Mouse (Mus musculus): ENCODE results near the gene Pdk1.

- TF ChIP-seq EP300 (optimal IDR thresholded peaks at IDR 0.05) (no peak), CTCF (IDR thresholded peaks at IDR 0.05; ENCODE audit: low read depth) (no peak)
Measured at GRCm38 (mm10) chr2:71865022-71865421, 8.0 kb upstream of the Pdk1 start.

All from stomach, postnatal 0 days (tissue).